Mouse (Mus musculus) embryonic facial prominence, embryonic 12.5 days (tissue): ENCODE data around the gene Pcsk1. TPM values are rescaled to one million over a fixed set of nuclear protein-coding genes. Genes with fewer than 3 reads are reported as not detected.

ENCODE experiments used
- ATAC-seq: fragments of 200-750 bp; cut with Nextera tagmentation; 2 replicates; pipeline ENCODE4 v1.8.0; 2017; ENCODE audit not compliant: insufficient number of reproducible peaks, insufficient read depth, low FRiP score, low TSS enrichment
- H3K27ac ChIP-seq: fragments of 300-500 bp; sonication (generic); 2 replicates; pipeline ENCODE4 v1.5.1; 2016; ENCODE audit warnings: mild to moderate bottlenecking
- H3K27me3 ChIP-seq: fragments of 300-500 bp; sonication (generic); 2 replicates; pipeline ENCODE4 v1.6.1; 2016; ENCODE audit warnings: mild to moderate bottlenecking, moderate library complexity
- H3K36me3 ChIP-seq: fragments of 300-500 bp; sonication (generic); 2 replicates; pipeline ENCODE4 v1.6.1; 2016; ENCODE audit warnings: mild to moderate bottlenecking
- H3K4me1 ChIP-seq: fragments of 300-500 bp; sonication (generic); 2 replicates; pipeline ENCODE4 v1.6.1; 2016
- H3K4me2 ChIP-seq: fragments of 300-500 bp; sonication (generic); replicated peaks from 2 replicates; pipeline ENCODE4 v1.6.1; 2016; ENCODE audit warnings: mild to moderate bottlenecking, moderate library complexity
- H3K4me3 ChIP-seq: fragments of 300-500 bp; sonication (generic); 2 replicates; pipeline ENCODE4 v1.5.1; 2016; ENCODE audit warnings: mild to moderate bottlenecking
- H3K9ac ChIP-seq: fragments of 300-500 bp; sonication (generic); 2 replicates; pipeline ENCODE4 v1.6.1; 2016; ENCODE audit warnings: mild to moderate bottlenecking, moderate library complexity
- H3K9me3 ChIP-seq: fragments of 300-500 bp; sonication (generic); 2 replicates; pipeline ENCODE4 v1.6.1; 2016; ENCODE audit warnings: mild to moderate bottlenecking, moderate library complexity
- WGBS: fragments of 180-500 bp; shearing (Covaris S2); methylation state at CpG from one replicate; pipeline ENCODE4 v1.1.7; 2016; 5-methylcytosine and 5-hydroxymethylcytosine counted together
- polyA plus RNA-seq: library from polyadenylated mRNA; unstranded; fragments of >200 nt; fragmentation: Nextera tagmentation; extraction: Ambion mirVana; gene quantifications from 2 replicates; pipeline ENCODE4 v1.2.1, GENCODE M21; 2016

Gene Pcsk1
- polyA plus RNA-seq, 1 experiment from 2014 or later: 0.23 TPM

DNA sequence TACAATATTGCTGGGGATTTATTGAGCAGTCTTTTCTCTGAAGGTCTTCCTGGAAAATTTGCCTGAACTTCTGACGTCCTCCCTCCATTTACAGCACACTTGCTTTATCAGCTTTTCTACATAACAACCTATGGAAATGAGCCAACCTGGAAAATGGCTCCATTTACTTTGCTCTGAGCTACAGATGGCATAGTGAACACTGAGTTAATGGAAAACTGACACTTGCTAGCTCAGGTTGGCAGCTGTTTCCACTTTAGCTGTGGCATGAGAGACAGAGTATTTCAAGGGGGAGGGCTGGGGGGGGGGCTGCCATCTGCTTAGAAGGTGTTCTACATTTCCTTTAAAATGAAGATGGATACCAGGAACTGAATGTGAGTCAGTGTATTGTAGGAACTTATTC is 73.8 kb downstream of the Pcsk1 start:
- Histone ChIP-seq H3K4me1 (no peaks in the 10 kb centered on the region), H3K27ac (no peak overlapping the region), H3K4me3 (no peak overlapping the region), H3K27me3 (no peaks in the 10 kb centered on the region), H3K4me2 (no peak overlapping the region), H3K9me3 (no peaks in the 10 kb centered on the region), H3K9ac (no peak overlapping the region), H3K36me3 (no peaks in the 10 kb centered on the region)
- 26% methylated on average over 1 of the region's 1 CpGs for WGBS
- no peak for ATAC-seq
